Mouse (Mus musculus) heart, embryonic 16.5 days (tissue): ENCODE measurements around the gene Scarf2. TPM values are rescaled to one million over a fixed set of nuclear protein-coding genes. Genes with fewer than 3 reads are reported as not detected.

ENCODE experiments used
- ATAC-seq: fragments of 200-750 bp; cut with Nextera tagmentation; replicated peaks from 2 replicates; pipeline ENCODE4 v1.8.0; 2017; ENCODE audit warnings: moderate number of reproducible peaks; ENCODE audit not compliant: insufficient read depth, low FRiP score; ENCODE audit errors: extremely low read depth
- H3K27ac ChIP-seq: fragments of 300-500 bp; sonication (generic); 2 replicates; pipeline ENCODE4 v1.5.1; 2014; ENCODE audit warnings: mild to moderate bottlenecking, low read length, control low read depth, moderate library complexity
- H3K27me3 ChIP-seq: fragments of 300-500 bp; sonication (generic); 2 replicates; pipeline ENCODE4 v1.6.1; 2014; ENCODE audit warnings: low read length, mixed read lengths; ENCODE audit not compliant: control insufficient read depth, insufficient read depth
- H3K36me3 ChIP-seq: fragments of 300-500 bp; sonication (generic); 2 replicates; pipeline ENCODE4 v1.6.1; 2014; ENCODE audit not compliant: control insufficient read depth, insufficient read depth
- H3K4me1 ChIP-seq: fragments of 300-500 bp; sonication (generic); 2 replicates; pipeline ENCODE4 v1.6.1; 2014; ENCODE audit warnings: low read length, mixed read lengths; ENCODE audit not compliant: control insufficient read depth, insufficient read depth
- H3K4me2 ChIP-seq: fragments of 300-500 bp; sonication (generic); 2 replicates; pipeline ENCODE4 v1.6.1; 2014; ENCODE audit warnings: low read depth, mild to moderate bottlenecking, control low read depth, low read length
- H3K4me3 ChIP-seq: fragments of 300-500 bp; sonication (generic); 2 replicates; pipeline ENCODE4 v1.5.1; 2014; ENCODE audit warnings: mild to moderate bottlenecking, control low read depth, low read length
- H3K9ac ChIP-seq: fragments of 300-500 bp; sonication (generic); 2 replicates; pipeline ENCODE4 v1.6.1; 2014; ENCODE audit warnings: low read length, control low read depth
- H3K9me3 ChIP-seq: fragments of 300-500 bp; sonication (generic); replicated peaks from 2 replicates; pipeline ENCODE4 v1.6.1; 2016; ENCODE audit warnings: low read length; ENCODE audit not compliant: control insufficient read depth
- WGBS: fragments of 180-500 bp; shearing (Covaris S2); extraction: QIAGEN DNeasy Blood & Tissue Kit; methylation state at CpG from one replicate; pipeline ENCODE4 v1.1.7; 2014; 5-methylcytosine and 5-hydroxymethylcytosine counted together
- polyA plus RNA-seq: library from polyadenylated mRNA; unstranded; fragments of >200 nt; fragmentation: Nextera tagmentation; extraction: Ambion mirVana; gene quantifications from 2 replicates; pipeline ENCODE4 v1.2.1, GENCODE M21; 2015

Scarf2 gene
- polyA plus RNA-seq, 1 experiment from 2014 or later, result 4.3 TPM

- no peak for ATAC-seq
- Histone ChIP-seq H3K4me1 (no peaks in the 10 kb centered on the region), H3K4me3 (peak within 1 kb of the TSS; percentile 55), H3K4me2 (peak within 1 kb of the TSS; percentile 95), H3K9ac (peak within 1 kb of the TSS; percentile 65), H3K27ac (no peak within 1 kb of the TSS), H3K36me3 (no peaks in the 10 kb centered on the region), H3K27me3 (peaks cover 77% of the 10 kb centered on the region), H3K9me3 (no peaks in the 10 kb centered on the region)
- WGBS, result 32% methylated on average over 7 of the region's 7 CpGs
Measured at GRCm38 (mm10) chr16:17832821-17833220, 35.7 kb downstream of the Scarf2 start, which contains the start of gene B830017H08Rik. B830017H08Rik (plus strand) TSS chr16:17833121.

- H3K36me3 ChIP-seq, result no peaks in the 10 kb centered on the region
- WGBS, result under 1% methylated on average over 37 of the region's 37 CpGs
- H3K4me2 ChIP-seq, result peak overlapping the region; percentile 95
- H3K9me3 ChIP-seq, result no peaks in the 10 kb centered on the region
- peaks cover 77% of the 10 kb centered on the region for H3K27me3 ChIP-seq
- peak overlapping the region; percentile 55 for H3K4me3 ChIP-seq
- peak overlapping the region; percentile 65 for H3K9ac ChIP-seq
- no peaks in the 10 kb centered on the region for H3K4me1 ChIP-seq
- ATAC-seq, result 0 out of 2 replicates have a peak, but pooled peaks have one; percentile 25
- no peak overlapping the region for H3K27ac ChIP-seq
Measured at GRCm38 (mm10) chr16:17833321-17833680, 36.2 kb downstream of the Scarf2 start.

DNA sequence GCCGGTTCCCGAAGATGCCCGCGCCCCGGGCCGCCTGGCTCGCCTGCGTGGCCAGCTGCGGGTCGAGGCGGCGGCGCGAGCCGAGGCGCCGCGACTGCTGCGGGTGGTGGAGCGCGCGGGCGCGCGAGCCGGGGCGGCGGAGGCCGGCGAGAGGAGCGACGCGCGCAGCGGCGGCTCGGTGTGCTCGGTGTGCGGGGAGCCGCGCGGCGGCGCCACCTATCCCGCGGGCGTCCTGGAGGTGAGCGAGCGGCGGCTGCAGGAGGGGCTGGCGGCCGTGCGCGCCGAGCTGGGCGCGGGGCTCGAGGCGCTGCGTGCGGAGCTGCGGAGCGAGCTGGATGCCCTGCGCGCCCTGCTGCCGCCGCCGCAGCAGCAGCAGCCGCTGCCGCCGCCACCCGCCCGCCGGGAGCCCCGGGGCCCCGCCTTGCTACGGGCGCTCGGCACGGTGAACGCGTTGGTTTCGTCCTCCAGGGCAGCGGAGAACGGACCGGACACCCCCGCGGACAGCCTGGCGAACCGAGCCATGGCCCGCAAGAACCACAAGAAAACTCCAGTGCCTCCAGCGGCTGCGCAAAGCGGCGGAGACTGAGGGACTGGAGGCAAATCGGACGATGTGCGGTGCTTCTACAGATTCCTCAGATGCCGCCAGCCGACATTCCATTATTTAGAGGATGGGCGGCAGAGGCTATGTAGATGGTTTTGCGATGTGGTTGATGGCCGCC is 36.8 kb downstream of the Scarf2 start:
- under 1% methylated on average over 87 of the region's 103 CpGs for WGBS
- Histone ChIP-seq H3K36me3 (no peaks in the 10 kb centered on the region), H3K27me3 (peaks cover 77% of the 10 kb centered on the region), H3K4me1 (no peaks in the 10 kb centered on the region), H3K4me3 (peak overlapping the region; percentile 55), H3K4me2 (peak overlapping the region; percentile 95), H3K9me3 (no peaks in the 10 kb centered on the region), H3K27ac (no peak overlapping the region), H3K9ac (peak overlapping the region; percentile 65)
- no peak for ATAC-seq

DNA sequence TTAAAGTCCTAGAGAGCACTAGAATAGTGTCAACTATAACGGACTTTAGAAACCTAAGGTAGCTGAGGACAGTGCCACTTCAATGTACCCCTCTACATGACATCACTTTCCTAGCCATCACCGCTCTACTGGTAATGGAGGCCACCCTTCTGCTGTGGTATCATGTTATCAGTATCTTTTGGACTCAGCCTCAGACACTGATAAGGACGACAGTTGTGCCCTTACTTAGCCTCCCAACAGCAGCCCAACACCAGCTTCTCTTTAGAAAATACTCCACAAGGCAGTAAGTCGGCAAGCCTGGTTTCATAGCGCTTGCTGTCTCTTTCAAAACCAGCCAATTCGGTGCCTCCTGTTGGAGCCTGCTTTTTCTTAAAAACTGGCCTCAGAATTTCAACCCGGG is 37.5 kb downstream of the Scarf2 start:
- H3K27ac ChIP-seq, result no peak overlapping the region
- no peaks in the 10 kb centered on the region for H3K36me3 ChIP-seq
- no peak for ATAC-seq
- no peaks in the 10 kb centered on the region for H3K4me1 ChIP-seq
- H3K9me3 ChIP-seq, result no peaks in the 10 kb centered on the region
- H3K9ac ChIP-seq, result no peak overlapping the region
- 45% methylated on average over 7 of the region's 7 CpGs for WGBS
- no peak overlapping the region for H3K4me2 ChIP-seq
- H3K4me3 ChIP-seq, result no peak overlapping the region
- H3K27me3 ChIP-seq, result peaks cover 74% of the 10 kb centered on the region

- Histone ChIP-seq H3K9me3 (no peaks in the 10 kb centered on the region), H3K4me1 (no peaks in the 10 kb centered on the region), H3K9ac (no peak overlapping the region), H3K27ac (no peak overlapping the region), H3K4me2 (no peak overlapping the region), H3K4me3 (no peak overlapping the region), H3K36me3 (no peaks in the 10 kb centered on the region), H3K27me3 (peaks cover 66% of the 10 kb centered on the region)
- 59% methylated on average over 13 of the region's 13 CpGs for WGBS
- no peak for ATAC-seq
Measured at GRCm38 (mm10) chr16:17835481-17835880, 38.4 kb downstream of the Scarf2 start.

- Histone ChIP-seq H3K36me3 (peaks cover 19% of the 10 kb centered on the region), H3K9me3 (no peaks in the 10 kb centered on the region), H3K9ac (no peak within 1 kb of the TSS), H3K4me3 (no peak within 1 kb of the TSS), H3K27me3 (peaks cover 41% of the 10 kb centered on the region), H3K4me2 (no peak within 1 kb of the TSS), H3K27ac (no peak within 1 kb of the TSS), H3K4me1 (no peaks in the 10 kb centered on the region)
- no peak for ATAC-seq
- WGBS, result 79% methylated on average over 6 of the region's 6 CpGs
Measured at GRCm38 (mm10) chr16:17838051-17838450, 41.0 kb downstream of the Scarf2 start, which contains the start of gene Car15. Car15 (minus strand) TSS chr16:17838364.

- no peak for ATAC-seq
- no peak overlapping the region for H3K9ac ChIP-seq
- H3K27ac ChIP-seq, result no peak overlapping the region
- WGBS, result 81% methylated on average over 4 of the region's 4 CpGs
- no peak overlapping the region for H3K4me3 ChIP-seq
- H3K4me1 ChIP-seq, result no peaks in the 10 kb centered on the region
- no peaks in the 10 kb centered on the region for H3K9me3 ChIP-seq
- peaks cover 33% of the 10 kb centered on the region for H3K36me3 ChIP-seq
- H3K27me3 ChIP-seq, result peaks cover 21% of the 10 kb centered on the region
- no peak overlapping the region for H3K4me2 ChIP-seq
Measured at GRCm38 (mm10) chr16:17839976-17840375, 42.9 kb downstream of the Scarf2 start.

GRCm38 (mm10) chr16:17842437-17842836 is 45.4 kb downstream of the Scarf2 start:
- Histone ChIP-seq H3K9ac (no peak overlapping the region), H3K4me2 (no peak overlapping the region), H3K27me3 (peaks cover under 1% of the 10 kb centered on the region; the same call in 1 of the 2 replicates), H3K36me3 (peaks cover 48% of the 10 kb centered on the region), H3K4me1 (no peaks in the 10 kb centered on the region), H3K4me3 (no peak overlapping the region), H3K27ac (no peak overlapping the region), H3K9me3 (no peaks in the 10 kb centered on the region)
- WGBS, result 91% methylated on average over 7 of the region's 7 CpGs
- ATAC-seq, result no peak

DNA sequence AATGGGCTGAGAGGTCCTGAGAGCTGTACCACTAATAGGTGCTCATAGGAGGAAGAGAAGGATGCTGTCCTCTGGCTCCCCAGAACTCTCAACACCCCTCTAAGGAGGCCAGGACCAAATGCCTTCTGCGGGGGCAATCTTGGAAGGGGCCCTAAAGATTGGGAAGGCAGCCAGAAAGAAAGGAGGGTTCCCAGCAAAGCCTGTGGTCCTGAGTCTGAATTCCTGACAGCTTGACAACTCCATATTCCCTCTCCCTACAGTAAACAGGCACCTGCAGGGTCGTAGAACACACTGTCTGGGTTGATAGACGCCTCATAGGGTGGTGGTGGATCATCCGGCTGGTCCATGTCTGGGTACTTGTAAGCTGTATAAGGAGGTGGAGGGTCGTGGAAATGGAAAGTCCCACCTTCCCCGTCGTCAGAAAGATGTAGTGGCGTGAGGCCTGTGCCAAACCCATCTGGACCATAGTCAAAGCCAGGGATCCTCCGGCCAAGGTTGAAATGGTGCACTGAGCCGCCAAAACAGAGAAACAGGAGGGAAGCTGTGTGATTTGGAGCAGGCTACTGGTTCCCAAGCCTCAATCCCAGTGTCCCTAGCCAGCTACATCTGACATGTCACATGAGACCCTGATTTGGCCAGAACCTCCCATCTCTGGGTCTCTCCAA is 46.8 kb downstream of the Scarf2 start:
- no peaks in the 10 kb centered on the region for H3K27me3 ChIP-seq
- WGBS, result 84% methylated on average over 10 of the region's 10 CpGs
- no peak for ATAC-seq
- H3K9me3 ChIP-seq, result no peaks in the 10 kb centered on the region
- no peaks in the 10 kb centered on the region for H3K4me1 ChIP-seq
- peaks cover 48% of the 10 kb centered on the region for H3K36me3 ChIP-seq
- H3K9ac ChIP-seq, result no peak overlapping the region
- no peak overlapping the region for H3K4me2 ChIP-seq
- H3K27ac ChIP-seq, result no peak overlapping the region
- H3K4me3 ChIP-seq, result no peak overlapping the region
